ENCODE assay signal across 26 mouse cellular contexts in the genomic region with DNA sequence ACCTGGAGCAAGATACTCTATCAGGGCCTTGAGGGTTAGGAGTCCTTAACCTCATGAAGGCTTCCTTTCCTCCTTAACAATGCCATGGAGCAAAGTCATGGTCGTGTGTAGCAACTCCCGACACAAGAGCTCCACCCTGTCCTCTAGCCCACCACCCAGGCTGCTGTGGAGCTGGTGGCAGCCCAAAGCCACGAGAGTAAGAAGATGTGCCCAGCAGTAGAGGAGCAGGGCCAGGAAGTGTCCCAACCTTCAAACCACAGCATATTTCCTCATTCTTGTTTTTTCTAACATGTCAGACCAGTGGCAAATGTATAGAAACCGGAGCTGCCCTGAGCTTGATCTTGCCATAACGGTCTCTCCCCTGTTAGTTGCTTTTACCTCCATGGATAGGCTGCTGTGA. TPM values are rescaled to one million over a fixed set of nuclear protein-coding genes. Genes with fewer than 3 reads are reported as not detected.
DNase-seq lines count a peak whose midpoint lies in the region; ATAC-seq and TF ChIP-seq lines count a peak whose summit lies in the region.
"Had no signal": no experiment of that assay in that cellular context is flagged by ENCODE, and none has a peak within 500 bp of the region (broad histone marks: within the 10 kb centered on the region; RNA-seq: fewer than 3 reads in every experiment).

No protein-coding gene starts in this region.

- no peak for TF ChIP-seq CTCF in bone marrow, adult 2 months (IDR thresholded peaks at IDR 0.05; ENCODE audit: control insufficient read depth, insufficient read depth, low read length)

- peak overlapping the region; percentile 52; the same call in 1 of the 2 replicates for H3K27ac ChIP-seq in bone marrow, adult 2 months (ENCODE audit: control insufficient read depth, insufficient read depth, low read depth, low read length, poor library complexity)
- H3K27ac ChIP-seq: heart, embryonic 15.5 days; hindbrain, embryonic 14.5 days; limb, embryonic 12.5 days; liver, embryonic 13.5 days had no signal

- peak; percentile 99 for ATAC-seq in megakaryocyte, adult 5-6 weeks (ENCODE audit: poor library complexity, severe bottlenecking)
- peak; percentile 72; the same call in 1 of the 2 replicates for ATAC-seq in neutrophil, adult 5-6 weeks (ENCODE audit: extremely low read depth, insufficient number of reproducible peaks, low FRiP score, poor library complexity, severe bottlenecking)
- ATAC-seq in activated CD4-positive, CD25-positive, alpha-beta regulatory T cell, adult 4 months, result no peak
- ATAC-seq: forebrain, embryonic 16.5 days; intestine, postnatal 0 days had no signal

- WGBS in bone marrow, adult 2 months, result 11% methylated on average over 5 of the region's 5 CpGs

- H3K4me1 ChIP-seq in bone marrow, adult 2 months (ENCODE audit: control insufficient read depth, insufficient read depth, low read length), result peaks cover 7% of the 10 kb centered on the region; the same call in 1 of the 2 replicates
- H3K4me1 ChIP-seq: limb, embryonic 12.5 days; liver, embryonic 13.5 days had no signal

- TF ChIP-seq POLR2A in bone marrow, adult 2 months (IDR thresholded peaks at IDR 0.05; ENCODE audit: borderline replicate concordance, control insufficient read depth, low read depth, low read length), result no peak

- peak; percentile 29 for DNase-seq in c-Kit-positive CD71-negative TER-119-negative erythroid progenitor cells, embryonic 14.5 days (ENCODE audit: low read depth)
- DNase-seq in right cerebral cortex, adult 2 months (ENCODE audit: low spot score in 2 of 2), result no peak
- no peak for DNase-seq in thymus, postnatal 10 days (ENCODE audit: low spot score in 2 of 2)
- DNase-seq: adrenal gland, adult 8-10 months; cerebellum, adult 18-20 months; cerebellum, postnatal 10 days; heart, postnatal 36 days; kidney, adult 9 months; kidney, postnatal 10 days; layer of hippocampus, adult 9-11 months; liver, embryonic 13.5 days; lung, embryonic 14.5 days; lung, postnatal 36 days; midbrain, embryonic 14.5 days; right cerebral cortex, postnatal 14 days; thymus, postnatal 14 days had no signal

- no peak overlapping the region for H3K4me3 ChIP-seq in bone marrow, adult 2 months (replicated peaks; ENCODE audit: control insufficient read depth, low read depth, low read length)
- H3K4me3 ChIP-seq: erythroblast, embryonic 14.5 days; heart, embryonic 15.5 days; limb, embryonic 12.5 days; liver, embryonic 13.5 days had no signal

RNA-seq across cellular contexts. Expression of a gene that starts 29.3 kb away (rescaled TPM):
- 19.3 and 28.5 TPM in 2 replicates for polyA plus RNA-seq in bone marrow, adult 2 months (2011; ENCODE audit: insufficient read depth, insufficient read length, low replicate concordance, missing spikeins)
- 154 and 171 TPM in 2 replicates for total RNA-seq in megakaryocyte, adult 5-6 weeks (2015)
- 227 and 264 TPM in 2 replicates for total RNA-seq in megakaryocyte, adult 5-6 weeks (2017)
- total RNA-seq in neutrophil, adult 5-6 weeks (2017), result 92.8 and 95.4 TPM in 2 replicates
- 10 to 100 TPM; 19.2 to 24.3 TPM for polyA plus RNA-seq in activated CD4-positive, CD25-positive, alpha-beta regulatory T cell, adult 4 months (2017; shearing (Covaris generic))
